Mouse (Mus musculus) MEL (cell line): ENCODE measurements around the gene Slc29a1. TPM values are rescaled to one million over a fixed set of nuclear protein-coding genes. Genes with fewer than 3 reads are reported as not detected.

ENCODE experiments used
- DNase-seq: peaks from one replicate; pipeline ENCODE4 v3.0.0; 2011; ENCODE audit warnings: low read depth, low spot score
- H3K27ac ChIP-seq: 2 replicates; pipeline ENCODE4 v1.5.1; 2012; ENCODE audit warnings: low read depth, mild to moderate bottlenecking, control low read depth, low read length, moderate library complexity; ENCODE audit not compliant: control insufficient read depth
- H3K27me3 ChIP-seq, 2 experiments: fragments of 150-350 bp in 1 of 2; sonication (generic) in 1 of 2; 2 replicates each; pipeline ENCODE4 v1.6.1; 2012; ENCODE audit warnings: low read length in 2 of 2, mild to moderate bottlenecking in 2 of 2, improper control_type of control experiment in 1 of 2, moderate library complexity in 1 of 2; ENCODE audit not compliant: insufficient read depth in 2 of 2, control insufficient read depth in 1 of 2
- H3K36me3 ChIP-seq, 2 experiments: 2 replicates each; pipeline ENCODE4 v1.6.1; 2012 to 2014; ENCODE audit warnings: low read length in 2 of 2, improper control_type of control experiment in 1 of 2, inconsistent platforms in 1 of 2, mild to moderate bottlenecking in 1 of 2; ENCODE audit not compliant: insufficient read depth in 2 of 2, control insufficient read depth in 1 of 2
- H3K4me1 ChIP-seq, 2 experiments: fragments of 150-350 bp in 1 of 2; sonication (generic) in 1 of 2; 2 replicates each; pipeline ENCODE4 v1.6.1; 2012; ENCODE audit warnings: low read length in 2 of 2, improper control_type of control experiment in 1 of 2, mild to moderate bottlenecking in 1 of 2; ENCODE audit not compliant: insufficient read depth in 2 of 2, control insufficient read depth in 1 of 2
- H3K4me3 ChIP-seq, 2 experiments: fragments of 150-350 bp in 1 of 2; sonication (generic) in 1 of 2; 2 replicates each; pipeline ENCODE4 v1.5.1; 2012; ENCODE audit warnings: low read depth in 2 of 2, low read length in 2 of 2, mild to moderate bottlenecking in 2 of 2, moderate library complexity in 2 of 2, control low read depth in 1 of 2, improper control_type of control experiment in 1 of 2; ENCODE audit not compliant: control insufficient read depth in 1 of 2, insufficient read depth in 1 of 2
- H3K79me2 ChIP-seq: 2 replicates; pipeline ENCODE4 v1.6.1; 2012; ENCODE audit warnings: mild to moderate bottlenecking, low read length, moderate library complexity; ENCODE audit not compliant: control insufficient read depth, poor library complexity, insufficient read depth
- H3K9ac ChIP-seq: 2 replicates; pipeline ENCODE4 v1.6.1; 2012; ENCODE audit warnings: low read depth, mild to moderate bottlenecking, control low read depth, low read length, moderate library complexity; ENCODE audit not compliant: control insufficient read depth, poor library complexity, severe bottlenecking
- H3K9me3 ChIP-seq: fragments of 150-350 bp; sonication (generic); replicated peaks from 2 replicates; pipeline ENCODE4 v1.6.1; 2012; ENCODE audit warnings: mild to moderate bottlenecking, low read length, improper control_type of control experiment, moderate library complexity; ENCODE audit not compliant: insufficient read depth
- BHLHE40 ChIP-seq: IDR thresholded peaks from 2 replicates; pipeline ENCODE4 v1.6.1; 2012; ENCODE audit warnings: low read depth, mild to moderate bottlenecking, inconsistent platforms, low read length, improper control_type of control experiment, borderline replicate concordance
- ELF1 ChIP-seq: IDR thresholded peaks from 2 replicates; pipeline ENCODE4 v1.6.1; 2014; ENCODE audit warnings: low read depth, mild to moderate bottlenecking, inconsistent platforms, low read length, improper control_type of control experiment, moderate library complexity
- EP300 ChIP-seq, 2 experiments: IDR thresholded peaks; 2 replicates each; pipeline ENCODE4 v1.6.1; 2011; ENCODE audit warnings: improper control_type of control experiment in 2 of 2, low read length in 2 of 2, low read depth in 1 of 2, mild to moderate bottlenecking in 1 of 2
- GABPA ChIP-seq: IDR thresholded peaks from 2 replicates; pipeline ENCODE4 v1.6.1; 2012; ENCODE audit warnings: low read depth, mild to moderate bottlenecking, inconsistent platforms, low read length, improper control_type of control experiment, moderate library complexity
- HCFC1 ChIP-seq: IDR thresholded peaks from 2 replicates; pipeline ENCODE4 v1.6.1; 2012; ENCODE audit warnings: low read depth, mild to moderate bottlenecking, inconsistent platforms, low read length, improper control_type of control experiment, moderate library complexity
- JUND ChIP-seq: IDR thresholded peaks from 2 replicates; pipeline ENCODE4 v1.6.1; 2011; ENCODE audit warnings: low read depth, mild to moderate bottlenecking, improper control_type of control experiment, low read length
- MAZ ChIP-seq: IDR thresholded peaks from 2 replicates; pipeline ENCODE4 v1.6.1; 2012; ENCODE audit warnings: low read depth, mild to moderate bottlenecking, inconsistent platforms, low read length, improper control_type of control experiment
- MEF2A ChIP-seq: IDR thresholded peaks from 2 replicates; pipeline ENCODE4 v1.6.1; 2014; ENCODE audit warnings: low read depth, mild to moderate bottlenecking, inconsistent platforms, low read length, improper control_type of control experiment; ENCODE audit not compliant: poor library complexity, insufficient replicate concordance, severe bottlenecking; ENCODE audit errors: extremely low read depth
- RAD21 ChIP-seq: IDR thresholded peaks from 2 replicates; pipeline ENCODE4 v1.6.1; 2011; ENCODE audit warnings: mild to moderate bottlenecking, low read depth, low read length, improper control_type of control experiment
- RCOR1 ChIP-seq: IDR thresholded peaks from 2 replicates; pipeline ENCODE4 v1.6.1; 2012; ENCODE audit warnings: low read depth, mild to moderate bottlenecking, inconsistent platforms, low read length, improper control_type of control experiment
- TBP ChIP-seq: IDR thresholded peaks from 2 replicates; pipeline ENCODE4 v1.8.0; 2011; ENCODE audit warnings: low read depth, low read length, improper control_type of control experiment
- TCF12 ChIP-seq: IDR thresholded peaks from 2 replicates; pipeline ENCODE4 v1.6.1; 2014; ENCODE audit warnings: low read depth, mild to moderate bottlenecking, inconsistent platforms, low read length, improper control_type of control experiment, moderate library complexity
- USF1 ChIP-seq: IDR thresholded peaks from 2 replicates; pipeline ENCODE4 v1.6.1; 2014; ENCODE audit warnings: low read depth, mild to moderate bottlenecking, inconsistent platforms, low read length, improper control_type of control experiment, moderate library complexity
- ZMIZ1 ChIP-seq: IDR thresholded peaks from 2 replicates; pipeline ENCODE4 v1.6.1; 2012; ENCODE audit warnings: low read depth, mild to moderate bottlenecking, inconsistent platforms, low read length, improper control_type of control experiment, moderate library complexity
- ZNF384 ChIP-seq: IDR thresholded peaks from 2 replicates; pipeline ENCODE4 v1.6.1; 2012; ENCODE audit warnings: low read depth, mild to moderate bottlenecking, inconsistent platforms, low read length, improper control_type of control experiment
- polyA plus RNA-seq, 2 experiments: library from polyadenylated mRNA; stranded (reverse) in 1 of 2; unstranded in 1 of 2; fragments of >175 nt in 1 of 2; fragments of >200 nt in 1 of 2; gene quantifications; 2 replicates each; pipeline versions ENCODE4 v1.2.1 to v1.2.4; 2012; ENCODE audit warnings: low replicate concordance in 2 of 2, low read depth in 1 of 2; ENCODE audit not compliant: insufficient read length in 2 of 2, insufficient read depth in 1 of 2, missing spikeins in 1 of 2
- total RNA-seq: library from RNA; depleted of rRNA; stranded (reverse); fragments of 300-350 nt; gene quantifications from 2 replicates; pipeline ENCODE4 v1.2.3, GENCODE M21; 2012

Gene Slc29a1
- total and polyA plus RNA-seq, 3 experiments, result 238 to 341 TPM; not detected in 1

GRCm38 (mm10) chr17:45591701-45592605, 7.5 kb downstream of the Slc29a1 start:
- TF ChIP-seq RAD21 (no peak), MAZ (no peak), TBP (no peak), MEF2A (no peak), ELF1 (no peak), BHLHE40 (no peak)
- TF ChIP-seq, all 39 proteins: peak for 0
- H3K27ac ChIP-seq, result peak overlapping the region; percentile 64
- peak overlapping the region; percentile 80 for H3K9ac ChIP-seq
- peaks cover 8 to 22% of the 10 kb centered on the region in 2 experiments; a peak in 3 of 4 replicates for H3K36me3 ChIP-seq
- no peaks in the 10 kb centered on the region for H3K27me3 ChIP-seq
- peaks cover 15 to 31% of the 10 kb centered on the region in 2 experiments for H3K4me1 ChIP-seq
- DNase-seq, result no peak
- no peaks in the 10 kb centered on the region for H3K9me3 ChIP-seq
- peaks cover 41% of the 10 kb centered on the region for H3K79me2 ChIP-seq
- no peak overlapping the region for H3K4me3 ChIP-seq

DNA sequence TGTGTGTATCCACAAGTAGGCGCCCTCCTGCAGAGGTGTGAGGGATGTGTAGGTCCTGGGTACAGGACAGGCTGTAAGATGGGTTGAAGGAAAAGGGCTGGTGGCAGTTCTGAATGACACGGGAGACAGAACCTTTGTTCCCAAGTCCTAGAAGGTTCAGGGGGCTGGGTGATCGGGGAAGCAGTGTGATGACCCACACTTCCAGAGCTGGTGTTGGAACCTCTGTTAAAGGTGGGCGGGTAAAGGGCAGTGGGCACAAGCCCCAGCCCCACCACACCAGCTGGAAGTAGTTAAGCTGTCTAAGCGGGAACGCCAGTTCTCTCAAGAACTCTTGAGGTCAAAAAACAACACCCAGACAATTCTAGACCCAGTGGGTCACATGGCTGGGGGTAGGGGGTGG, 9.0 kb downstream of the Slc29a1 start:
- Histone ChIP-seq H3K4me1 (peaks cover 7 to 17% of the 10 kb centered on the region in 2 experiments; a peak in 3 of 4 replicates), H3K27me3 (no peaks in the 10 kb centered on the region), H3K9ac (no peak overlapping the region), H3K9me3 (no peaks in the 10 kb centered on the region), H3K79me2 (peaks cover 39% of the 10 kb centered on the region), H3K27ac (no peak overlapping the region), H3K36me3 (peaks cover 8 to 11% of the 10 kb centered on the region in 2 experiments; a peak in 3 of 4 replicates), H3K4me3 (no peak overlapping the region)
- no peak for DNase-seq
- TF ChIP-seq RCOR1, result no peak
- TF ChIP-seq USF1, result 0 out of 2 replicates have a peak, but pooled peaks have one; percentile 17
- no peak for TF ChIP-seq BHLHE40

- peaks cover 8 to 11% of the 10 kb centered on the region in 2 experiments; a peak in 3 of 4 replicates for H3K36me3 ChIP-seq
- peaks cover 7 to 17% of the 10 kb centered on the region in 2 experiments; a peak in 3 of 4 replicates for H3K4me1 ChIP-seq
- H3K27me3 ChIP-seq, result no peaks in the 10 kb centered on the region
- peaks cover 34% of the 10 kb centered on the region for H3K79me2 ChIP-seq
- H3K9me3 ChIP-seq, result no peaks in the 10 kb centered on the region
- no peak overlapping the region for H3K9ac ChIP-seq
- TF ChIP-seq HCFC1, result no peak
- TF ChIP-seq GABPA, result no peak
- TF ChIP-seq EP300 (IDR thresholded peaks at IDR 0.05; ENCODE audit: low read depth in 1 of 2, low read length in 2 of 2), result no peak
- TF ChIP-seq TCF12, result no peak
- TF ChIP-seq JUND, result no peak
- TF ChIP-seq USF1, result no peak
- TF ChIP-seq ZMIZ1, result no peak
- TF ChIP-seq ZNF384, result no peak
- TF ChIP-seq TBP, result no peak
- TF ChIP-seq, all 39 proteins: peak for 0
- Histone ChIP-seq H3K4me3 (no peak overlapping the region), H3K27ac (no peak overlapping the region)
- no peak for DNase-seq
These were observed 9.6 kb downstream of the Slc29a1 start for GRCm38 (mm10) chr17:45589844-45590243.
